Mouse (Mus musculus) megakaryocyte, adult 5-6 weeks (primary cell): ENCODE measurements around the gene Mroh3. TPM values are rescaled to one million over a fixed set of nuclear protein-coding genes. Genes with fewer than 3 reads are reported as not detected.

Experiments used
- total RNA-seq, 2 experiments: library from RNA; stranded (forward) in 1 of 2; stranded (reverse) in 1 of 2; fragments of 153-499, 151-499 nt in 1 of 2; fragments of 221-1000, 200-1000 nt in 1 of 2; gene quantifications; 2 replicates each; pipeline versions ENCODE4 v1.2.3 to v1.2.4; 2015 to 2017

Mroh3 gene
- total RNA-seq, 2 experiments from 2014 or later = not detected

Other genes with a start within 250 kb of the Mroh3 start
- not detected in 2 replicates for gene Igfn1, start 206.5 kb downstream of the Mroh3 start, total RNA-seq (2015)
- not detected in 2 replicates for gene Igfn1, start 206.5 kb downstream of the Mroh3 start, total RNA-seq (2017)
- 2.5 and 3.9 TPM in 2 replicates for gene Tmem9, start 204.7 kb downstream of the Mroh3 start, total RNA-seq (2015)
- 2.8 and 3.7 TPM in 2 replicates for gene Tmem9, start 204.7 kb downstream of the Mroh3 start, total RNA-seq (2017)
- gene Ascl5, start 162.0 kb downstream of the Mroh3 start, total RNA-seq (2015) = not detected in 2 replicates
- gene Ascl5, start 162.0 kb downstream of the Mroh3 start, total RNA-seq (2017) = not detected in 2 replicates
- 0.05 TPM in 1 of 2 replicates, not detected in the other for gene Cacna1s, start 160.1 kb downstream of the Mroh3 start, total RNA-seq (2015)
- gene Cacna1s, start 160.1 kb downstream of the Mroh3 start, total RNA-seq (2017) = not detected in 2 replicates
- gene Kif21b, start 81.4 kb downstream of the Mroh3 start, total RNA-seq (2015) = 41.1 and 48.0 TPM in 2 replicates
- 36.3 and 46.1 TPM in 2 replicates for gene Kif21b, start 81.4 kb downstream of the Mroh3 start, total RNA-seq (2017)
- not detected in 2 replicates for gene Inava, start 21.4 kb upstream of the Mroh3 start, total RNA-seq (2015)
- not detected in 2 replicates for gene Inava, start 21.4 kb upstream of the Mroh3 start, total RNA-seq (2017)
- gene Gpr25, start 48.0 kb upstream of the Mroh3 start, total RNA-seq (2015) = not detected in 2 replicates
- gene Gpr25, start 48.0 kb upstream of the Mroh3 start, total RNA-seq (2017) = not detected in 2 replicates
- 12.9 and 15.0 TPM in 2 replicates for gene Camsap2, start 133.3 kb upstream of the Mroh3 start, total RNA-seq (2015)
- gene Camsap2, start 133.3 kb upstream of the Mroh3 start, total RNA-seq (2017) = 20.0 and 22.6 TPM in 2 replicates
- 6.3 and 9.1 TPM in 2 replicates for gene Ddx59, start 202.4 kb upstream of the Mroh3 start, total RNA-seq (2015)
- gene Ddx59, start 202.4 kb upstream of the Mroh3 start, total RNA-seq (2017) = 10.7 and 12.8 TPM in 2 replicates